Mouse (Mus musculus): ENCODE measurements around the gene Neu4.

DNA sequence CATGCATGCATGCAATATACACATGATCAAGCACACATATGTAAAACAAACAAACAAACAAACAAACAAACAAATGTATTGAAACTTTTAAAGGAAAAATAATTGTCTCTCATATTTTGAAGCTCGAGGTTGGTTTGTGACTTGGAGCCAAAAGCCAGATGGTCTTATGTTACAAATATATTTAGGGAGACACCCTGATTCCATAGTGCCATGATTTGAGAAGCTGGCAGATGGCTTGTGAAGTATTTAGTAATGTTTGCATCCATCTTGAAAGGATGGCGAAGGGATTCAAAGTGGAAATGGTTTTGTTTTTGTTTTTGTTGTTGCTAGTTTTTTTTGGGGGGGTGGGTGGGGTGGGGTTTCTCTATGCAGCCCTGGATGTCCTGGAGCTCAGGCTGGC, 19.2 kb upstream of the Neu4 start:
- TF ChIP-seq POLR2A (IDR thresholded peaks at IDR 0.05; ENCODE audit: borderline replicate concordance, extremely low read depth, insufficient read depth, insufficient read length, poor library complexity, severe bottlenecking) (no peak), CTCF (IDR thresholded peaks at IDR 0.05; ENCODE audit: borderline replicate concordance, extremely low read depth, insufficient read depth, insufficient read length) (no peak)
